Mouse (Mus musculus): ENCODE results near the gene Ptprh.

GRCm38 (mm10) chr7:4625928-4626327, 22.1 kb upstream of the Ptprh start:
- no peak for TF ChIP-seq CTCF (IDR thresholded peaks at IDR 0.05; ENCODE audit: insufficient read depth, low read length)
- TF ChIP-seq POLR2A (IDR thresholded peaks at IDR 0.05; ENCODE audit: borderline replicate concordance, extremely low read depth, low read depth, low read length), result no peak

Measured in lung, adult 2 months (tissue).